Mouse (Mus musculus) macrophage (primary cell): ENCODE data around the gene Myl12a. TPM values are rescaled to one million over a fixed set of nuclear protein-coding genes. Genes with fewer than 3 reads are reported as not detected.

Experiments used
- H3K27ac ChIP-seq: fragments of 350-480 bp; formaldehyde crosslinking; 2 replicates; pipeline ENCODE4 v1.9.0; 2021
- H3K36me3 ChIP-seq: fragments of 350-480 bp; formaldehyde crosslinking; 2 replicates; pipeline ENCODE4 v1.9.0; 2021; ENCODE audit errors: inconsistent target
- H3K4me3 ChIP-seq: fragments of 350-480 bp; formaldehyde crosslinking; 2 replicates; pipeline ENCODE4 v1.9.0; 2021; ENCODE audit errors: inconsistent target
- H3K79me2 ChIP-seq: fragments of 350-480 bp; formaldehyde crosslinking; 2 replicates; pipeline ENCODE4 v1.9.0; 2021; ENCODE audit errors: inconsistent target
- whole genome bisulfite sequencing: methylation state at CpG from one replicate; pipeline ENCODE4 v1.1.7; 2026; ENCODE audit warnings: inconsistent platforms; ENCODE audit not compliant: missing documents; 5-methylcytosine and 5-hydroxymethylcytosine counted together
- polyA plus RNA-seq: library from polyadenylated mRNA; stranded (reverse); fragments of 250-400 nt; gene quantifications from 3 replicates; pipeline ENCODE4 v1.2.4, GENCODE M21; 2018; ENCODE audit warnings: inconsistent platforms
- total RNA-seq, 78 experiments: library from RNA; depleted of rRNA; stranded (reverse); fragments of 250-400 nt; gene quantifications; 1 replicate in 9 of 78; 2 replicates in 24 of 78; 3 replicates in 43 of 78; 4 replicates in 2 of 78; pipeline ENCODE4 v1.2.4; 2018; ENCODE audit warnings: inconsistent platforms in 56 of 78

Gene Myl12a
- total RNA-seq (2018; cell fraction: chromatin; rRNA removed), result 100 to 1,000 TPM in 3 of 26 experiments, 10 to 100 TPM in 23; 24.7 to 135 (median 64.5) TPM
- total RNA-seq (2018; cell fraction: cytosol; rRNA removed), result 100 to 1,000 TPM; 181 to 361 (median 240) TPM
- 100 to 1,000 TPM in 13 of 26 experiments, 10 to 100 TPM in 13; 38.7 to 179 (median 98.3) TPM for total RNA-seq (2018; cell fraction: nucleus; rRNA removed)
- polyA plus RNA-seq, result 198 to 502 TPM (median 243 TPM) in 3 replicates

- Histone ChIP-seq H3K27ac (peak within 1 kb of the TSS; percentile 93), H3K4me3 (peak within 1 kb of the TSS; percentile 97)
- 15% methylated on average over 14 of the region's 14 CpGs for WGBS
Measured at GRCm38 (mm10) chr17:71002744-71003094, at the start of gene Myl12a. TSS of gene Myl12a (minus strand) at chr17:71002878.

GRCm38 (mm10) chr17:71049292-71049691 is 46.6 kb upstream of the Myl12a start:
- WGBS, result 96% methylated on average over 8 of the region's 8 CpGs
- Histone ChIP-seq H3K27ac (no peak overlapping the region), H3K4me3 (no peak overlapping the region), H3K79me2 (no peaks in the 10 kb centered on the region), H3K36me3 (no peaks in the 10 kb centered on the region)

More at GRCm38 (mm10) chr17:71002744-71003094, at the start of gene Myl12a:
- H3K36me3 ChIP-seq, result no peaks in the 10 kb centered on the region
- H3K79me2 ChIP-seq, result peaks cover 40% of the 10 kb centered on the region

- no peak overlapping the region for H3K27ac ChIP-seq
- H3K79me2 ChIP-seq, result no peaks in the 10 kb centered on the region
- WGBS, result 93% methylated on average over 4 of the region's 4 CpGs
- no peak overlapping the region for H3K4me3 ChIP-seq
- no peaks in the 10 kb centered on the region for H3K36me3 ChIP-seq
Measured at GRCm38 (mm10) chr17:71046856-71047255, 44.2 kb upstream of the Myl12a start.

- Histone ChIP-seq H3K27ac (no peak overlapping the region), H3K4me3 (no peak overlapping the region), H3K36me3 (no peaks in the 10 kb centered on the region), H3K79me2 (no peaks in the 10 kb centered on the region)
- WGBS, result 90% methylated on average over 9 of the region's 9 CpGs
Measured at GRCm38 (mm10) chr17:71045591-71045990, 42.9 kb upstream of the Myl12a start.

- Histone ChIP-seq H3K4me3 (no peak overlapping the region), H3K36me3 (no peaks in the 10 kb centered on the region), H3K79me2 (no peaks in the 10 kb centered on the region), H3K27ac (no peak overlapping the region)
- WGBS, result 100% methylated on average over 1 of the region's 1 CpGs
Measured at GRCm38 (mm10) chr17:71042645-71043044, 40.0 kb upstream of the Myl12a start.

GRCm38 (mm10) chr17:71040582-71040880 is 37.9 kb upstream of the Myl12a start:
- WGBS, result 51% methylated on average over 5 of the region's 5 CpGs
- Histone ChIP-seq H3K79me2 (no peaks in the 10 kb centered on the region), H3K4me3 (no peak overlapping the region), H3K36me3 (no peaks in the 10 kb centered on the region), H3K27ac (no peak overlapping the region)

- H3K4me3 ChIP-seq, result no peak overlapping the region
- H3K27ac ChIP-seq, result no peak overlapping the region
- WGBS, result 92% methylated on average over 12 of the region's 12 CpGs
- no peaks in the 10 kb centered on the region for H3K36me3 ChIP-seq
- no peaks in the 10 kb centered on the region for H3K79me2 ChIP-seq
Measured at GRCm38 (mm10) chr17:71039851-71040581, 37.3 kb upstream of the Myl12a start.

- Histone ChIP-seq H3K36me3 (no peaks in the 10 kb centered on the region), H3K79me2 (no peaks in the 10 kb centered on the region), H3K27ac (no peak overlapping the region), H3K4me3 (no peak overlapping the region)
- WGBS, result 98% methylated on average over 5 of the region's 5 CpGs
Measured at GRCm38 (mm10) chr17:71038812-71039211, 36.1 kb upstream of the Myl12a start.

GRCm38 (mm10) chr17:71037188-71037587 is 34.5 kb upstream of the Myl12a start:
- Histone ChIP-seq H3K79me2 (no peaks in the 10 kb centered on the region), H3K4me3 (no peak overlapping the region), H3K36me3 (no peaks in the 10 kb centered on the region), H3K27ac (no peak overlapping the region)
- 98% methylated on average over 7 of the region's 7 CpGs for WGBS

GRCm38 (mm10) chr17:71034472-71034871 is 31.8 kb upstream of the Myl12a start:
- WGBS, result 92% methylated on average over 5 of the region's 5 CpGs
- no peaks in the 10 kb centered on the region for H3K36me3 ChIP-seq

GRCm38 (mm10) chr17:71032719-71033118 is 30.0 kb upstream of the Myl12a start:
- Histone ChIP-seq H3K27ac (no peak overlapping the region), H3K36me3 (no peaks in the 10 kb centered on the region), H3K4me3 (no peak overlapping the region), H3K79me2 (no peaks in the 10 kb centered on the region)
- 96% methylated on average over 10 of the region's 10 CpGs for WGBS

More at GRCm38 (mm10) chr17:71034472-71034871, 31.8 kb upstream of the Myl12a start:
- no peaks in the 10 kb centered on the region for H3K79me2 ChIP-seq
- H3K27ac ChIP-seq, result no peak overlapping the region
- H3K4me3 ChIP-seq, result no peak overlapping the region

GRCm38 (mm10) chr17:71027186-71027585 is 24.5 kb upstream of the Myl12a start:
- Histone ChIP-seq H3K36me3 (no peaks in the 10 kb centered on the region), H3K4me3 (no peak overlapping the region), H3K79me2 (no peaks in the 10 kb centered on the region), H3K27ac (no peak overlapping the region)
- 90% methylated on average over 3 of the region's 3 CpGs for WGBS

- 90% methylated on average over 8 of the region's 8 CpGs for WGBS
- Histone ChIP-seq H3K4me3 (no peak overlapping the region), H3K27ac (no peak overlapping the region), H3K36me3 (no peaks in the 10 kb centered on the region), H3K79me2 (no peaks in the 10 kb centered on the region)
Measured at GRCm38 (mm10) chr17:71025922-71026321, 23.2 kb upstream of the Myl12a start.

GRCm38 (mm10) chr17:71024071-71024470 is 21.4 kb upstream of the Myl12a start:
- no peaks in the 10 kb centered on the region for H3K36me3 ChIP-seq
- 98% methylated on average over 10 of the region's 10 CpGs for WGBS
- H3K4me3 ChIP-seq, result no peak overlapping the region

GRCm38 (mm10) chr17:71022841-71023240 is 20.2 kb upstream of the Myl12a start:
- Histone ChIP-seq H3K4me3 (no peak overlapping the region), H3K27ac (no peak overlapping the region), H3K36me3 (no peaks in the 10 kb centered on the region), H3K79me2 (no peaks in the 10 kb centered on the region)
- 95% methylated on average over 13 of the region's 13 CpGs for WGBS

More at GRCm38 (mm10) chr17:71024071-71024470, 21.4 kb upstream of the Myl12a start:
- Histone ChIP-seq H3K79me2 (no peaks in the 10 kb centered on the region), H3K27ac (no peak overlapping the region)
